Mouse (Mus musculus) megakaryocyte, embryonic 14.5 days (primary cell): ENCODE results near the gene Kifc3. TPM values are rescaled to one million over a fixed set of nuclear protein-coding genes. Genes with fewer than 3 reads are reported as not detected.
A peak's percentile ranks its signal among the peaks of the same experiment; 100 is the strongest.

ENCODE experiments used
- H3K27me3 ChIP-seq: replicated peaks from 2 replicates; pipeline ENCODE3; 2012; ENCODE audit warnings: inconsistent platforms
- H3K36me3 ChIP-seq: replicated peaks from 2 replicates; pipeline ENCODE3; 2012; ENCODE audit warnings: low read length, inconsistent platforms, mixed read lengths
- H3K4me1 ChIP-seq: 2 replicates; pipeline ENCODE4 v1.6.1; 2012; ENCODE audit warnings: inconsistent platforms
- H3K4me3 ChIP-seq: replicated peaks from 2 replicates; pipeline ENCODE3; 2012; ENCODE audit warnings: moderate library complexity, mild to moderate bottlenecking, inconsistent platforms
- H3K9me3 ChIP-seq: 2 replicates; pipeline ENCODE4 v1.6.1; 2012; ENCODE audit warnings: inconsistent platforms
- FLI1 ChIP-seq: IDR thresholded peaks from 2 replicates; pipeline ENCODE4 v1.6.1; 2012; ENCODE audit warnings: low read length, inconsistent platforms, mixed read lengths
- GATA1 ChIP-seq: IDR thresholded peaks from 3 replicates; pipeline ENCODE4 v1.6.1; 2012; ENCODE audit warnings: mixed read lengths, low read length, inconsistent platforms, borderline replicate concordance
- polyA plus RNA-seq: library from polyadenylated mRNA; stranded (reverse); fragments of >175 nt; gene quantifications from 2 replicates; pipeline ENCODE4 v1.2.3, GENCODE M21; 2012; ENCODE audit warnings: low replicate concordance; ENCODE audit not compliant: insufficient read depth

The Kifc3 gene
- polyA plus RNA-seq, 1 experiment = 53.9 TPM

GRCm38 (mm10) chr8:95146044-95146745 is 56.4 kb downstream of the Kifc3 start:
- Histone ChIP-seq H3K27me3 (peaks cover 64% of the 10 kb centered on the region), H3K36me3 (no peaks in the 10 kb centered on the region), H3K4me3 (no peak overlapping the region), H3K9me3 (no peaks in the 10 kb centered on the region), H3K4me1 (peaks cover 78% of the 10 kb centered on the region)
- no peak for TF ChIP-seq GATA1
- TF ChIP-seq FLI1 = no peak

DNA sequence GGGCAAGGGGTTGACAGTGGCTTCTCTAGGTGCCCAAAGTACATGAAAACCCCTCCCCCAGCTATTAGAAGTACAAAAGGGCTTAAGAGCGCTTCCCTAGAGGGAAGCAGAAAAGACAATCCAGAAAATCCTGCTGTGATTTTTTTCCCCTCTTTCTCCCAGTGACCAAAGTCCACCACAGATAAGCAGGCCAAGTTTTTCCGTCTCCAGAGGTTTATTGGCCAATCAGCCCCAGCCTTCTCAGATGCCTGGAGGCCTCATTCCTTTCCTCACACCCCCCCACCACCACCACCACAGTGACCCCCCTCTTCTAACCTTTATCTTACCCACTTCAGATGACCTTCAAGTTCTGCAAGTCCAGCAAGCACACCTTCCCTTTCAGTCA is 58.0 kb downstream of the Kifc3 start:
- no peak for TF ChIP-seq GATA1
- TF ChIP-seq FLI1 = no peak
- peaks cover 78% of the 10 kb centered on the region for H3K4me1 ChIP-seq

DNA sequence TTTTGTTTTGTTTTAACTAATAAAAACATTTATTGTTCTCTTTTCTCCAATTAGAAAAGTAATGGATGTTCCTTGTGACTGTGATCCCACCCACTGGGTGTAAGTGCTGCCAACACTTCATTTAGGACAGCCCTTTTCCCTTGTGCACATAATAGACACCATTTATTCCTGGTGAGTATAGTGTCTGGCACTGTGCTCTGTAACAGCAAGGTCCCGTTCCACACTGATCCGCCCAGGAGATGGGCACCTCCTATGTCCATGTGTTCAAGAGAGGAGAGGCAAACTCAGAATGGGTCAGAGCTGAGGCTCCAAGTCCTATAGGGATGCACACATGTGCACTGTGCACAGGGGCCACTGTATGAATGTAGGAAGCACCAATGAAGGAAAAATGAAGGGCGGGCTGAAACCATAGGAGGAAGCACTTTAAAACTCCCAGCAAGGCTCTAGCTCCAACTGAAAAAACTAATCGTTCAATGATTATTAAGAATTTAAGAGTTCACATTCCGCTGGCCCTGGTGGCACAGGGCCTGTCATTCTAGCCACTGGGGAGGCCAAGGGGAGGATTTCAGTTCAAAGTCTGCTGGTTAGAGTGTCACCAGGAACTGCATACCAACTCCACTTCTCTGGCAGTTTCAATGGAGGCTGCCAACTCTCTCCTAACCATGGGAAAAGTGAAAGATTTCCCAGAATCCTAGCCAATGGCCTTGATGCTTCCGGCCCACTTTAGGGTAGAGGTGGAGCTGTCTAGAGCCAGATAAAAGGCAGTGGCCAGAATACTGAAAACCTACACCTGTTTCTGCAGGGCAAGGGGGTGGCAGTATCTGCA is 58.6 kb downstream of the Kifc3 start:
- Histone ChIP-seq H3K4me3 (no peak overlapping the region), H3K9me3 (no peaks in the 10 kb centered on the region), H3K36me3 (peaks cover 2% of the 10 kb centered on the region), H3K4me1 (peaks cover 78% of the 10 kb centered on the region), H3K27me3 (peaks cover 74% of the 10 kb centered on the region)
- TF ChIP-seq GATA1 = no peak

More for the DNA sequence above, 58.0 kb downstream of the Kifc3 start:
- Histone ChIP-seq H3K4me3 (peak overlapping the region; percentile 10), H3K36me3 (peaks cover 2% of the 10 kb centered on the region), H3K27me3 (peaks cover 72% of the 10 kb centered on the region), H3K9me3 (no peaks in the 10 kb centered on the region)

DNA sequence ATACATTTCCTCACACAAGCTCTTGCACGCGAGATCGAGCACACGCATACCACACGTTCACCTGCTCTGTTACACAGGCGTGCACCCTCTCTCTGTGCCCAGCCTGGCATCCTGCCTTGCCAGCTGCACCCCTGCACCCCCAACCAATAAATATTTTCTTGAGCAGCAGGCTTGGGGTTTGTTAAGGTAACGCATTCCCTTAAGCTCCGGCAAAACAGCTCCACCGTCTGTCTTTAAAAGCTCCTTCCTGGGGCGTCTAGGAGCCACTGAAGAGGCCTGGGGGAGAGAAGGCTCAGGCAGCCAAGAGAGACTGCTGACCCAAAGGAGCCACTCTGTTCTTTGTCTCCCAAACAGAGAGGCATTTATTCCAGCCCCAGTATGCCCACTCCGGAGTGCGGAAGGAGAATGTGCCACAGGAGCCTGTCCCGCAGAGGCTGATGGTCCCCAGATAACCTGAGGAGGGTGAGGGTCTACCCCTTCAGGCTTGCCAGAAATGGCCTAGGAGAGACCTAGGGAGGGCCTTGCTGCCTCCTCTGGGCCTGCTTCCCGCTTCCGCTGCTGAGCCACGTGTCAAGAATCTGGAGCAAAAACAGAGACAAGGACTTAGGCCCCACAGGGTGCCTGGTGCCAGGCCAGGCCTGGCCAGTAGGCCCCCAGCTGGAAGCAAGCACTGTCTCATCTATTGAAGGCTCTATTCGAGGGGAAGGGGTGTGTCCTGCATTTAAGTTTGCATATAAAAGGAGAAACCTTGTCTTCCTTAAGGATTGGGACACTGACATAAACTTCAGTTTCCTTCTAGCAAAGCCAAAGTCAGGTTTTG is 59.4 kb downstream of the Kifc3 start:
- TF ChIP-seq GATA1 (no peak), FLI1 (no peak)
- H3K27me3 ChIP-seq = peaks cover 81% of the 10 kb centered on the region
- no peaks in the 10 kb centered on the region for H3K9me3 ChIP-seq
- H3K36me3 ChIP-seq = peaks cover 2% of the 10 kb centered on the region
- H3K4me3 ChIP-seq = peak overlapping the region; percentile 93
- peaks cover 79% of the 10 kb centered on the region for H3K4me1 ChIP-seq

GRCm38 (mm10) chr8:95142075-95142831 is 60.4 kb downstream of the Kifc3 start:
- peaks cover 90% of the 10 kb centered on the region for H3K27me3 ChIP-seq
- H3K4me3 ChIP-seq = peak overlapping the region; percentile 93
- no peaks in the 10 kb centered on the region for H3K9me3 ChIP-seq
- H3K36me3 ChIP-seq = peaks cover 7% of the 10 kb centered on the region
- TF ChIP-seq FLI1 (no peak), GATA1 (no peak)
- H3K4me1 ChIP-seq = peaks cover 88% of the 10 kb centered on the region

- Histone ChIP-seq H3K36me3 (peaks cover 14% of the 10 kb centered on the region), H3K27me3 (peaks cover 94% of the 10 kb centered on the region), H3K4me3 (peak overlapping the region; percentile 93), H3K9me3 (no peaks in the 10 kb centered on the region), H3K4me1 (peaks cover 91% of the 10 kb centered on the region)
- TF ChIP-seq GATA1 = no peak
- no peak for TF ChIP-seq FLI1
These were observed 61.0 kb downstream of the Kifc3 start for GRCm38 (mm10) chr8:95141469-95142074.

DNA sequence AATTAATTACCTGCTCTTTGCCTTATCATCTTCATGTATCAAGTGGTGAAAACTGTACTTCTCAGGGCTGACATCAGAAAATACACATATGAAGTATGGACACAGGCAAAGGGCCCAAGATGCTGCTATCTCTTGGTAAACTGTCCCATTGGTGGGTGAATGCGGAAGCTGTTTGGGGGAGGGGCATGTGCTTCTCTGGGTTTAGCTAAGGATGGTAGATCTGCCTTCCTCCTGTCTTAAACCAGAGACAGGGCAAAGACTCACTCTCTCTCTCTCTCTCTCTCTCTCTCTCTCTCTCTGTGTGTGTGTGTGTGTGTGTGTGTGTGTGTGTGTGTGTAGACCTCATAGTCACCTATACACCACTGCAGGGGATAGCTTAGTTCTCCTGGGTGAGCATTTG is 61.6 kb downstream of the Kifc3 start:
- H3K4me1 ChIP-seq = peaks cover 88% of the 10 kb centered on the region
- peak overlapping the region; percentile 93 for H3K4me3 ChIP-seq

GRCm38 (mm10) chr8:95140555-95140954 is 62.1 kb downstream of the Kifc3 start:
- Histone ChIP-seq H3K4me1 (peaks cover 84% of the 10 kb centered on the region), H3K4me3 (peak overlapping the region; percentile 79), H3K36me3 (peaks cover 17% of the 10 kb centered on the region), H3K9me3 (no peaks in the 10 kb centered on the region), H3K27me3 (peaks cover 90% of the 10 kb centered on the region)
- TF ChIP-seq GATA1 (no peak), FLI1 (no peak)

More for the DNA sequence above, 61.6 kb downstream of the Kifc3 start:
- H3K36me3 ChIP-seq = peaks cover 16% of the 10 kb centered on the region
- peaks cover 92% of the 10 kb centered on the region for H3K27me3 ChIP-seq
- no peak for TF ChIP-seq GATA1
- TF ChIP-seq FLI1 = no peak
- H3K9me3 ChIP-seq = no peaks in the 10 kb centered on the region

GRCm38 (mm10) chr8:95139051-95139365 is 63.6 kb downstream of the Kifc3 start:
- H3K4me1 ChIP-seq = peaks cover 73% of the 10 kb centered on the region
- TF ChIP-seq FLI1 (no peak), GATA1 (no peak)
- H3K9me3 ChIP-seq = no peaks in the 10 kb centered on the region
- H3K4me3 ChIP-seq = no peak overlapping the region
- H3K27me3 ChIP-seq = peaks cover 85% of the 10 kb centered on the region
- H3K36me3 ChIP-seq = peaks cover 27% of the 10 kb centered on the region
